8 mouse cellular contexts compared by ENCODE assay signal in the genomic region with DNA sequence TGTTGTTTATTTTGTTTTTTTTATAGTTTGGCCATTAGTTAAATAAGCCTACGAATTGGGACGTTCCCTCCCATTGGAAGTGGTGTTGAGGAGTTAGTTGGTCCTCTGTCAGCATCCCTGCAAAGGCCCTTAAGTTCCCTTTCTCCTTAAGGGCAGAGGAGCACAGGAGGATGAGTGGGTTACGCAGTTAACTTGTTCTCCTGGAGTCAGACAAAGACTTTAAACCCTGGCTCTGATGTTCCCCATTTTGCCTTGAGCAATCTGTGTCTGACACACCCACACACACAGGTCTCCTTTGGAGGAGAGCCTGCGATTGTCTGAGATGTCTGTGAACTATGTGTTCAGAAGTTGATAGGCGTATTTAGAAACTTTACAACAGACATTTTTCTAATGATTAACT. TPM values are rescaled to one million over a fixed set of nuclear protein-coding genes. Genes with fewer than 3 reads are reported as not detected.
DNase-seq lines count a peak whose midpoint lies in the region; ATAC-seq and TF ChIP-seq lines count a peak whose summit lies in the region.

No protein-coding gene starts in this region.

- no peaks in the 10 kb centered on the region for H3K27me3 ChIP-seq in heart, adult 2 months (ENCODE audit: control insufficient read depth, insufficient read depth, low read length)
- no peaks in the 10 kb centered on the region for H3K27me3 ChIP-seq in CH12.LX (replicated peaks)
- no peaks in the 10 kb centered on the region for H3K27me3 ChIP-seq in lung, embryonic 16.5 days (ENCODE audit: control insufficient read depth, insufficient read depth, low read depth, low read length)

- peak overlapping the region; percentile 96 for H3K27ac ChIP-seq in heart, adult 2 months
- H3K27ac ChIP-seq in CH12.LX (ENCODE audit: insufficient read depth, low read depth) = 0 out of 2 replicates have a peak overlapping the region, but pooled peaks have one; percentile 19
- no peak overlapping the region for H3K27ac ChIP-seq in lung, embryonic 16.5 days (ENCODE audit: low read length)

- DNase-seq in heart, adult 2 months = no peak
- DNase-seq in heart, postnatal 10 days = no peak
- peak; percentile 48 for DNase-seq in CH12.LX (ENCODE audit: extremely low read depth)
- DNase-seq in B cell, adult 2 months = no peak
- no peak for DNase-seq in gastrocnemius, postnatal 10 days
- DNase-seq in right cerebral cortex, postnatal 25 days = no peak

- in situ Hi-C loops in CH12.LX (cut with MboI; ENCODE audit: low pct_ligation_motif_present, low pct_unique_long_range_greater_than_20kb, low sequenced_read_pairs) = no loop called here

- ATAC-seq in granulocyte monocyte progenitor cell, adult 5-6 weeks (replicated peaks; ENCODE audit: poor library complexity, severe bottlenecking) = peak; percentile 50
- no peak for ATAC-seq in lung, embryonic 16.5 days (ENCODE audit: low read depth)

- WGBS in heart, adult 2 months = 12% methylated on average over 5 of the region's 5 CpGs
- 38% methylated on average over 5 of the region's 5 CpGs for WGBS in lung, embryonic 16.5 days

- H3K79me2 ChIP-seq in heart, adult 2 months (replicated peaks; ENCODE audit: control insufficient read depth, insufficient read depth, low read length) = peaks cover 3% of the 10 kb centered on the region
- H3K79me2 ChIP-seq in CH12.LX (replicated peaks; ENCODE audit: control insufficient read depth, extremely low read depth, insufficient read depth, poor library complexity, severe bottlenecking) = peaks cover 54% of the 10 kb centered on the region

- peaks cover 6% of the 10 kb centered on the region for H3K36me3 ChIP-seq in heart, adult 2 months (ENCODE audit: control insufficient read depth, insufficient read depth, low read length)
- peaks cover 17 to 27% of the 10 kb centered on the region in 2 experiments for H3K36me3 ChIP-seq in CH12.LX (replicated peaks in 1 of 2; ENCODE audit: control insufficient read depth in 1 of 2, insufficient read depth in 1 of 2, low read length in 1 of 2)
- H3K36me3 ChIP-seq in lung, embryonic 16.5 days (ENCODE audit: control insufficient read depth, insufficient read depth, low read length) = no peaks in the 10 kb centered on the region

- H3K4me1 ChIP-seq in heart, adult 2 months (ENCODE audit: control insufficient read depth, insufficient read depth, low read length) = peaks cover 24% of the 10 kb centered on the region
- peaks cover 22 to 51% of the 10 kb centered on the region in 2 experiments for H3K4me1 ChIP-seq in CH12.LX (ENCODE audit: control insufficient read depth in 1 of 2, insufficient read depth in 2 of 2)
- H3K4me1 ChIP-seq in lung, embryonic 16.5 days (replicated peaks; ENCODE audit: control insufficient read depth, insufficient read depth, low read length) = peaks cover 33% of the 10 kb centered on the region

- dilution Hi-C loops in CH12.LX (cut with MboI; ENCODE audit: extremely low pct_ligation_motif_present, extremely low pct_unique_long_range_greater_than_20kb, low sequenced_read_pairs) = no loop called here

- intact Hi-C loops in heart, adult 2 months (cut with DNase I) = loop anchor here (2.0 to 5.0 kb wide), 3 partner anchors 15 to 49 kb away; a partner anchor contains a TSS
- intact Hi-C loops in heart, postnatal 10 days (cut with DNase I) = no loop called here

- no peak for TF ChIP-seq POLR2A in heart, adult 2 months (IDR thresholded peaks at IDR 0.05; ENCODE audit: insufficient read depth, low read depth, low read length)
- TF ChIP-seq POLR2A in CH12.LX (IDR thresholded peaks at IDR 0.05; ENCODE audit: low read depth, low read length) = no peak

- peak overlapping the region; percentile 96 for H3K4me3 ChIP-seq in heart, adult 2 months
- peak overlapping the region; percentile 85 to 99 (median 85) for H3K4me3 ChIP-seq in CH12.LX (replicated peaks in 1 of 3; ENCODE audit: low read depth in 2 of 3, low read length in 2 of 3, poor library complexity in 1 of 3)
- peak overlapping the region; percentile 79 for H3K4me3 ChIP-seq in lung, embryonic 16.5 days (ENCODE audit: low read length)

- TF ChIP-seq RAD21 in CH12.LX (IDR thresholded peaks at IDR 0.05; ENCODE audit: low read depth, low read length) = no peak; the same call in 1 of the 2 replicates

- no peak for TF ChIP-seq EP300 in heart, adult 2 months (IDR thresholded peaks at IDR 0.05; ENCODE audit: insufficient read depth, low read depth, low read length)
- TF ChIP-seq EP300 in CH12.LX (IDR thresholded peaks at IDR 0.05; ENCODE audit: low read length) = no peak

- peak overlapping the region; percentile 84 for H3K4me2 ChIP-seq in CH12.LX (ENCODE audit: insufficient read depth, low read depth, poor library complexity, severe bottlenecking)
- peak overlapping the region; percentile 75 for H3K4me2 ChIP-seq in lung, embryonic 16.5 days (ENCODE audit: low read depth, low read length)

- peak overlapping the region; percentile 98 for H3K9ac ChIP-seq in heart, adult 2 months (ENCODE audit: low read depth, low read length)
- H3K9ac ChIP-seq in CH12.LX (ENCODE audit: insufficient read depth, low read depth) = peak overlapping the region; percentile 94
- peak overlapping the region; percentile 94 for H3K9ac ChIP-seq in lung, embryonic 16.5 days (ENCODE audit: low read length)

- TF ChIP-seq CTCF in heart, adult 2 months (IDR thresholded peaks at IDR 0.05) = no peak
- no peak for TF ChIP-seq CTCF in CH12.LX (conservative IDR thresholded peaks at IDR 0.05 in 1 of 2, IDR thresholded peaks at IDR 0.05 in 1 of 2; ENCODE audit: low read depth in 2 of 2, low read length in 2 of 2)

- H3K9me3 ChIP-seq in CH12.LX (replicated peaks; ENCODE audit: low read length) = no peaks in the 10 kb centered on the region
- no peaks in the 10 kb centered on the region for H3K9me3 ChIP-seq in lung, embryonic 16.5 days (ENCODE audit: control insufficient read depth, low read length)

TF ChIP-seq in CH12.LX, 34 proteins besides CTCF, POLR2A, EP300 and RAD21:
- TF ChIP-seq JUN (IDR thresholded peaks at IDR 0.05; ENCODE audit: insufficient read depth, low read depth, low read length) (no peak), MEF2A (IDR thresholded peaks at IDR 0.05; ENCODE audit: borderline replicate concordance, low read depth, low read length) (no peak), MXI1 (IDR thresholded peaks at IDR 0.05; ENCODE audit: low read depth, low read length) (peak; percentile 30; the same call in 1 of the 2 replicates), MAZ (IDR thresholded peaks at IDR 0.05; ENCODE audit: low read depth, low read length) (peak; percentile 39; the same call in 1 of the 2 replicates), TBP (conservative IDR thresholded peaks at IDR 0.05; ENCODE audit: low read depth, low read length) (0 out of 2 replicates have a peak, but pooled peaks have one; percentile 37), MYC (IDR thresholded peaks at IDR 0.05; ENCODE audit: low read depth, low read length) (0 out of 2 replicates have a peak, but pooled peaks have one; percentile 25), KAT2A (IDR thresholded peaks at IDR 0.05; ENCODE audit: insufficient replicate concordance, low read length) (0 out of 2 replicates have a peak, but pooled peaks have one; percentile 31)

RNA-seq across cellular contexts. Expression of a gene that starts 1.1 kb away (rescaled TPM):
- total RNA-seq in heart, adult 2 months (2021) = 100 to 1,000 TPM; 120 TPM
- 100 and 140 TPM in 2 replicates for polyA plus RNA-seq in heart, adult 2 months (2012; rRNA removed)
- total RNA-seq in heart, postnatal 10 days (2021) = 100 to 1,000 TPM; 116 to 132 TPM
- total RNA-seq in CH12.LX (2012; rRNA removed) (26.3 and 36.1 TPM in 2 replicates), CH12.LX (2014; rRNA removed) (29.6 and 32.1 TPM in 2 replicates)
- polyA plus RNA-seq in CH12.LX (2012; ENCODE audit: insufficient read length, low read depth) = 38.8 and 39.2 TPM in 2 replicates
- 29.2 TPM in 2 replicates for total RNA-seq in granulocyte monocyte progenitor cell, adult 5-6 weeks (2014; fragmentation: Nextera tagmentation)
- 12.8 and 13.0 TPM in 2 replicates for total RNA-seq in granulocyte monocyte progenitor cell, adult 5-6 weeks (2017)
- 53.7 and 54.1 TPM in 2 replicates for polyA plus RNA-seq in lung, embryonic 16.5 days (2015; fragmentation: Nextera tagmentation; extraction: Ambion mirVana)
- total RNA-seq in gastrocnemius, postnatal 10 days (2021) = 10 to 100 TPM; 59.8 to 60.8 TPM

RNA-seq across cellular contexts. Expression of a gene that starts 49.6 kb away (rescaled TPM):
- total RNA-seq in heart, adult 2 months (2021) = 10 to 100 TPM; 47.0 to 62.7 TPM
- 63.4 and 99.8 TPM in 2 replicates for polyA plus RNA-seq in heart, adult 2 months (2012; rRNA removed)
- 10 to 100 TPM; 46.9 to 55.3 TPM for total RNA-seq in heart, postnatal 10 days (2021)
- total RNA-seq in CH12.LX (2012; rRNA removed) (6.1 and 9.7 TPM in 2 replicates), CH12.LX (2014; rRNA removed) (12.7 and 14.5 TPM in 2 replicates)
- polyA plus RNA-seq in CH12.LX (2012; ENCODE audit: insufficient read length, low read depth) = 15.9 TPM in 2 replicates
- 56.8 and 64.9 TPM in 2 replicates for total RNA-seq in granulocyte monocyte progenitor cell, adult 5-6 weeks (2014; fragmentation: Nextera tagmentation)
- 38.5 and 41.1 TPM in 2 replicates for total RNA-seq in granulocyte monocyte progenitor cell, adult 5-6 weeks (2017)
- polyA plus RNA-seq in lung, embryonic 16.5 days (2015; fragmentation: Nextera tagmentation; extraction: Ambion mirVana) = 55.4 and 59.1 TPM in 2 replicates
- total RNA-seq in gastrocnemius, postnatal 10 days (2021) = 10 to 100 TPM; 15.2 to 15.9 TPM
